Mouse (Mus musculus): ENCODE measurements around the gene Otoa.

DNA sequence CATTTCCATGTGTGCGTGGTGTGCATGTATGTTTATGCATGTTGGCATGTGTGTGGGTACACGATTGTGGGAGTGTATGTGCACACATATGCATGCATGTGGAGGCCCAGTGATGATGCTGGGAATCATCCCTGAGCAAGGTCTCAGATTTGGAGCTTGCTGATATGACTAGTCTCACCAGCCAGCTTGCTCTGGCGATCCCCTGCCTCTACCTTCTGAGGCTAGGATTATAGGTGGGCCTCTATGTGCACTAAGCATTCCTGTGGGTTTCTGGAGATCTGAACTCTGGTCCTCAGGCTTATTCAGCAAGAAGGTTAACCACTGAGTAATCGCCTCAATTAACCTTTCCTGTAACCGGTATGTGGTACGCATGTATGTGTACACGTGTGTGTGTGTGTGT lies 107.5 kb downstream of the Otoa start:
- TF ChIP-seq POLR2A (IDR thresholded peaks at IDR 0.05; ENCODE audit: control insufficient read depth, extremely low read depth, insufficient read depth, low read length, poor library complexity) (no peak), CTCF (IDR thresholded peaks at IDR 0.05; ENCODE audit: borderline replicate concordance, control insufficient read depth, extremely low read depth, insufficient read depth, low read length, poor library complexity) (no peak)
